ENCODE assay signal across 8 mouse cellular contexts in the genomic region with DNA sequence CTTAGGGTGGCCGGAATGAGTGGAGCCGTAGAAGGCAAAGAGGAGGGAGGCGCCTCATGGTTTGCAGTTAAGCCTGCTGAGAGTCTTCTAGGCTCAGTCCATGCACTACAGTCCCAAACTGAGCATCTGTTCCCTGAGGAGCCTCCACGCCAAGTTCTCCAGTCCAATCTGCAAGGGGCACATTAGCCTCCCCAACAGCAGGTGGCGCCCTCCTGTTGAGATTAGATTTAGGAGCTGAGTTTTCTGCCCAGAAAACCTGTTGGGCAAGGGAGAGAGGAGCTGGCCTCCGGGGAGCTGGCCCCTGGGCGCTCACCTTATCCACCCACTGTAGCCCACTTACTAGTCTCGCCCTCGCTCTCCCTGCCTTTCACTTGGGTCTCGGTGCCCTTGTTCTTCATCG.
DNase-seq lines count a peak whose midpoint lies in the region; ATAC-seq lines count a peak whose summit lies in the region.

No protein-coding gene starts in this region.

- no peak overlapping the region for H3K4me2 ChIP-seq in lung, embryonic 15.5 days

- no peak overlapping the region for H3K9ac ChIP-seq in lung, embryonic 15.5 days

- no peak for ATAC-seq in frontal cortex, adult (ENCODE audit: low TSS enrichment)
- ATAC-seq in lung, embryonic 15.5 days (ENCODE audit: borderline replicate concordance, extremely low read depth, low FRiP score, low TSS enrichment): no peak

- no peaks in the 10 kb centered on the region for H3K9me3 ChIP-seq in lung, embryonic 15.5 days

- intact Hi-C loops in gastrocnemius, postnatal 14 days (cut with DNase I; ENCODE audit: low total_unique reads): no loop called here

- peaks cover 16% of the 10 kb centered on the region for H3K4me1 ChIP-seq in lung, embryonic 15.5 days

- 78% methylated on average over 11 of the region's 11 CpGs for WGBS in lung, embryonic 15.5 days

- peak; percentile 39 to 45 for DNase-seq in frontal cortex, postnatal 25 days (ENCODE audit: low spot score in 2 of 2)
- peak; percentile 75 to 82 for DNase-seq in adrenal gland, adult 18-20 months (ENCODE audit: low spot score in 2 of 2)
- DNase-seq in gastrocnemius, postnatal 14 days: peak; percentile 69
- peak; percentile 65 to 89 for DNase-seq in kidney, postnatal 36 days
- peak; percentile 60 to 80 for DNase-seq in spleen, adult 18-20 months
- DNase-seq in yolk sac, embryonic 10.5 days (ENCODE audit: low spot score): peak; percentile 56

- peak overlapping the region; percentile 91 for H3K27ac ChIP-seq in lung, embryonic 15.5 days

- no peak overlapping the region for H3K4me3 ChIP-seq in lung, embryonic 15.5 days

- no peaks in the 10 kb centered on the region for H3K36me3 ChIP-seq in lung, embryonic 15.5 days

- H3K27me3 ChIP-seq in lung, embryonic 15.5 days: no peaks in the 10 kb centered on the region
